In the genomic region with DNA sequence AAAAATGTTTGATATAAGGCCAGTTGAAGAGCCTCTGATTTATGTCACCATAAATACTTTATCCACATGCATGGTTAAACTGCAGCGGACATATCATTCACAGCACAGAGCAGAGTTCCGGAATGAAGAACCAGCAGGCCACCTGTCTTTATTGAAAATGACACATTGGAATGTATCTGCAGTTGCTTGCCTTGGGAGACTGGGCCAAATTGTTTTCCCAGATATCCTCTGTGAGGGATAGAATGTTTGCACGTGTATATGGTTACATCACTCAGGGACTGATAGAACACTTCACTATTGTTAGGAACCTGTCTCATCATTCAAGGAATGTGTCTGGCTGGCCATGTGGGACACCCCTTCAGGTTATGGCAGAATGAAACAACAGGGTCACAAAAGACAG, we compare ENCODE assay signal across 20 mouse cellular contexts.
"Had no signal": no experiment of that assay in that cellular context is flagged by ENCODE, and none has a peak within 500 bp of the region (broad histone marks: within the 10 kb centered on the region; RNA-seq: fewer than 3 reads in every experiment).

No protein-coding gene starts in this region.

- H3K4me1 ChIP-seq: liver, embryonic 12.5 days; liver, embryonic 15.5 days; lung, embryonic 15.5 days; megakaryocyte, embryonic 14.5 days; neural tube, embryonic 12.5 days; neural tube, embryonic 15.5 days had no signal

- H3K27me3 ChIP-seq: liver, embryonic 12.5 days; liver, embryonic 15.5 days; lung, embryonic 15.5 days; megakaryocyte, embryonic 14.5 days; neural tube, embryonic 12.5 days; neural tube, embryonic 15.5 days had no signal

- H3K4me3 ChIP-seq: layer of hippocampus, adult 2 months; liver, embryonic 12.5 days; liver, embryonic 15.5 days; lung, embryonic 15.5 days; megakaryocyte, embryonic 14.5 days; neural tube, embryonic 12.5 days; neural tube, embryonic 15.5 days had no signal

- H3K27ac ChIP-seq: kidney, postnatal 0 days; layer of hippocampus, adult 2 months; liver, embryonic 12.5 days; liver, embryonic 15.5 days; lung, embryonic 15.5 days; neural tube, embryonic 12.5 days; neural tube, embryonic 15.5 days had no signal

- H3K9me3 ChIP-seq: liver, embryonic 12.5 days; liver, embryonic 15.5 days; lung, embryonic 15.5 days; neural tube, embryonic 12.5 days; neural tube, embryonic 15.5 days had no signal

- H3K36me3 ChIP-seq: liver, embryonic 12.5 days; liver, embryonic 15.5 days; lung, embryonic 15.5 days; neural tube, embryonic 12.5 days; neural tube, embryonic 15.5 days had no signal

- H3K4me2 ChIP-seq: liver, embryonic 12.5 days; liver, embryonic 15.5 days; lung, embryonic 15.5 days; midbrain, embryonic 11.5 days; neural tube, embryonic 12.5 days; neural tube, embryonic 15.5 days had no signal

- DNase-seq: kidney, adult 2 months; kidney, postnatal 25 days; layer of hippocampus, adult 9-11 months; liver; lung, adult 18-20 months; lung, postnatal 10 days; lung, postnatal 36 days; midbrain, embryonic 14.5 days; thymus, adult 18-20 months; thymus, postnatal 36 days had no signal

- H3K9ac ChIP-seq: liver, embryonic 12.5 days; liver, embryonic 15.5 days; lung, embryonic 15.5 days; neural tube, embryonic 12.5 days; neural tube, embryonic 15.5 days had no signal

- ATAC-seq: intestine, postnatal 0 days; liver, embryonic 12.5 days had no signal
